Mouse (Mus musculus): ENCODE results near the gene Lrrc56.

- TF ChIP-seq CTCF (conservative IDR thresholded peaks at IDR 0.05; ENCODE audit: low read length) (no peak), NANOG (IDR thresholded peaks at IDR 0.05; ENCODE audit: borderline replicate concordance, low read length) (peak; percentile 57; the same call in 1 of the 2 replicates), POU5F1 (IDR thresholded peaks at IDR 0.05; ENCODE audit: borderline replicate concordance, low read length) (no peak)
Measured at GRCm38 (mm10) chr7:141148639-141149038, 45.3 kb upstream of the Lrrc56 start.
